Mouse (Mus musculus) embryo, embryonic 11.5 days (tissue): ENCODE data around the gene Ppcs.

Experiments used
- DNase-seq: peaks from one replicate; pipeline ENCODE4 v3.0.0-alpha.2; 2012; ENCODE audit warnings: low read depth, low spot score

Ppcs gene

GRCm38 (mm10) chr4:119422294-119422964 lies at the start of gene Ppcs, which contains the start of gene Zmynd12:
Gene Ppcs (minus strand): TSS chr4:119422420.
Gene Zmynd12 (plus strand): TSS chr4:119422814.
- DNase-seq: peak; percentile 86

GRCm38 (mm10) chr4:119467720-119468380 lies 45.6 kb upstream of the Ppcs start:
- no peak for DNase-seq

GRCm38 (mm10) chr4:119465841-119466240 lies 43.6 kb upstream of the Ppcs start:
- no peak for DNase-seq

- DNase-seq: no peak
Measured at GRCm38 (mm10) chr4:119463756-119464419, 41.7 kb upstream of the Ppcs start.

GRCm38 (mm10) chr4:119462858-119463755 lies 40.9 kb upstream of the Ppcs start:
- DNase-seq: no peak

GRCm38 (mm10) chr4:119462457-119462856 lies 40.2 kb upstream of the Ppcs start:
- no peak for DNase-seq

- DNase-seq: no peak
Measured at GRCm38 (mm10) chr4:119460728-119461141, 38.5 kb upstream of the Ppcs start.

- DNase-seq: no peak
Measured at GRCm38 (mm10) chr4:119460296-119460695, 38.1 kb upstream of the Ppcs start.

- DNase-seq: no peak
Measured at GRCm38 (mm10) chr4:119453533-119453932, 31.3 kb upstream of the Ppcs start.

- DNase-seq: no peak
Measured at GRCm38 (mm10) chr4:119453128-119453527, 30.9 kb upstream of the Ppcs start.

GRCm38 (mm10) chr4:119450436-119450835 lies 28.2 kb upstream of the Ppcs start:
- DNase-seq: no peak

GRCm38 (mm10) chr4:119447786-119448185 lies 25.6 kb upstream of the Ppcs start:
- DNase-seq: no peak

GRCm38 (mm10) chr4:119447261-119447660 lies 25.0 kb upstream of the Ppcs start:
- no peak for DNase-seq

GRCm38 (mm10) chr4:119442539-119442938 lies 20.3 kb upstream of the Ppcs start:
- DNase-seq: no peak

- DNase-seq: no peak
Measured at GRCm38 (mm10) chr4:119441836-119442235, 19.6 kb upstream of the Ppcs start.

- DNase-seq: no peak
Measured at GRCm38 (mm10) chr4:119437936-119438335, 15.7 kb upstream of the Ppcs start.

- DNase-seq: no peak
Measured at GRCm38 (mm10) chr4:119430678-119431077, 8.5 kb upstream of the Ppcs start.

- no peak for DNase-seq
Measured at GRCm38 (mm10) chr4:119427680-119428079, 5.5 kb upstream of the Ppcs start.

GRCm38 (mm10) chr4:119425601-119426000 lies 3.4 kb upstream of the Ppcs start:
- DNase-seq: no peak

- DNase-seq: no peak
Measured at GRCm38 (mm10) chr4:119425077-119425476, 2.9 kb upstream of the Ppcs start.

GRCm38 (mm10) chr4:119421921-119422293 lies 313 bp downstream of the Ppcs start:
- DNase-seq: no peak

- DNase-seq: no peak
Measured at GRCm38 (mm10) chr4:119421191-119421590, 1.0 kb downstream of the Ppcs start.
